Mouse (Mus musculus): ENCODE measurements around the gene Jak1. TPM values are rescaled to one million over a fixed set of nuclear protein-coding genes. Genes with fewer than 3 reads are reported as not detected.

Gene Jak1
- total RNA-seq, 1 experiment, result 22.5 TPM

DNA sequence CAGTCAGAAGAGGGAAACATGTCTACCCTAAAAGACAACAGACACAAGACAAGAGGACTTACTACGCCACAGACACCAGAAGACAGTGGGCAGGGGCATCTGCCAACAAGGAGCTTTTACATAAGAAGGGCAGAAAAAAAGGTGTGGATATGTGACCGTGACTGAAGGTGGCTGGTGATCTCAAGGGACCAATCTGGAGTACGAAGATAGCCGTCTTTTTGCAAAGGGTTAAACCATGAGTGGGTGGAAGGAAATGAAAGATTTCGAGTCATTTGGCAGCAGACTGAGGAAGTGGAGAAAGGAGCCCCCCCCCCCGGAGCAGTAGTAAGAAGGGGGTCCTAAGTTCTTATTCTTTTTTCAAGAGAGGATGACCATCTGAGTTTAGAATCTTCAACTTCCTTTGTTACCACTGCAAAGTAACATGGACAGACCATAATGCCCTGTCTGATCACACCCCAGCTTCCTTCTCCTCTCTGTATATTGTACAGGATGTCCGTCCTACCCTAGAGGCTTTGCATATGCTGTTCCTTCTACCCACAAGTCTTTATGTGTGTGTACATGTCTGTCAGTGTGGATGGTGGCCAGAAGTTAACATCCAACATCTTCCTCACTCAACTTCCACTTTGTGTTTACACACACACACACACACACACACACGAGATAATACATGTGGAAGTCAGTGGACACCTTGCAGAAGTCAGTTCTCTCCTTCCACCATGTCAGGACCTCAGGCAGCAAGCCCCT is 10.3 kb downstream of the Jak1 start:
- Histone ChIP-seq H3K4me3 (ENCODE audit: insufficient read depth in 1 of 2, low read depth in 1 of 2, low read length in 2 of 2, poor library complexity in 1 of 2, severe bottlenecking in 1 of 2) (no peak overlapping the region), H3K27ac (ENCODE audit: insufficient read depth, low read depth, low read length, poor library complexity, severe bottlenecking) (no peak overlapping the region), H3K36me3 (ENCODE audit: control insufficient read depth, insufficient read depth, low read length, poor library complexity, severe bottlenecking) (no peaks in the 10 kb centered on the region), H3K9ac (ENCODE audit: insufficient read depth, low read depth, low read length, poor library complexity, severe bottlenecking) (no peak overlapping the region), H3K4me1 (ENCODE audit: control insufficient read depth in 2 of 2, insufficient read depth in 2 of 2, low read length in 2 of 2, poor library complexity in 1 of 2) (0 out of 4 replicates have a peak, but pooled peaks cover 1 to 3% of the 10 kb centered on the region in 2 experiments), H3K9me3 (ENCODE audit: control insufficient read depth, insufficient read depth, low read depth, low read length) (no peaks in the 10 kb centered on the region)
- DNase-seq (ENCODE audit: low read depth, low spot score), result no peak
- in situ Hi-C loops (cut with MboI; ENCODE audit: low sequenced_read_pairs in 2 of 2, unreplicated experiment in 2 of 2), result no loop called here
- TF ChIP-seq ZNF384 (IDR thresholded peaks at IDR 0.05; ENCODE audit: low read depth, low read length) (no peak), MAFK (IDR thresholded peaks at IDR 0.05; ENCODE audit: insufficient read depth, low read depth, low read length) (no peak), ZC3H11A (IDR thresholded peaks at IDR 0.05; ENCODE audit: borderline replicate concordance, low read depth, low read length) (no peak), HCFC1 (IDR thresholded peaks at IDR 0.05; ENCODE audit: borderline replicate concordance, insufficient read depth, low read length) (no peak), CHD2 (IDR thresholded peaks at IDR 0.05; ENCODE audit: low read depth, low read length) (no peak)

DNA sequence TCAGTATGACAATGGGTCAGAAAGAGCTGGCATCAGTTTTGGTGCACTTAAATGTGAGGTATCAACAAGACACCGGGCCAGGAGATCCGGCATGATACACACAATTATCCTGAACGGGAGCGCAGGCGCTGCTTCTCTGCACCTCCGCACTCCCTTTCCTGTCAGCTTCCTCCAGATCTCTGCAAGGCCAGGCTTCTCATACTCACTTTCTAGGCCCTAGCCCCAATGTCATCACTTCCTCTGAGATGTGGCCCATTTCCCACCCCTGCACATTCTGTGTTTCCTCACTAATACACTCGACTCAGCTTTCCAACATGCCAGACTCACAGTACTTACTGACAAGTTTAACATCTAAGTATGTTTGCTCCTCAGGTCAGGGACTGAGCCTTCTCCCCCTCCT is 11.1 kb downstream of the Jak1 start:
- in situ Hi-C loops (cut with MboI; ENCODE audit: low sequenced_read_pairs in 2 of 2, unreplicated experiment in 2 of 2), result no loop called here
- no peak for DNase-seq (ENCODE audit: low read depth, low spot score)

DNA sequence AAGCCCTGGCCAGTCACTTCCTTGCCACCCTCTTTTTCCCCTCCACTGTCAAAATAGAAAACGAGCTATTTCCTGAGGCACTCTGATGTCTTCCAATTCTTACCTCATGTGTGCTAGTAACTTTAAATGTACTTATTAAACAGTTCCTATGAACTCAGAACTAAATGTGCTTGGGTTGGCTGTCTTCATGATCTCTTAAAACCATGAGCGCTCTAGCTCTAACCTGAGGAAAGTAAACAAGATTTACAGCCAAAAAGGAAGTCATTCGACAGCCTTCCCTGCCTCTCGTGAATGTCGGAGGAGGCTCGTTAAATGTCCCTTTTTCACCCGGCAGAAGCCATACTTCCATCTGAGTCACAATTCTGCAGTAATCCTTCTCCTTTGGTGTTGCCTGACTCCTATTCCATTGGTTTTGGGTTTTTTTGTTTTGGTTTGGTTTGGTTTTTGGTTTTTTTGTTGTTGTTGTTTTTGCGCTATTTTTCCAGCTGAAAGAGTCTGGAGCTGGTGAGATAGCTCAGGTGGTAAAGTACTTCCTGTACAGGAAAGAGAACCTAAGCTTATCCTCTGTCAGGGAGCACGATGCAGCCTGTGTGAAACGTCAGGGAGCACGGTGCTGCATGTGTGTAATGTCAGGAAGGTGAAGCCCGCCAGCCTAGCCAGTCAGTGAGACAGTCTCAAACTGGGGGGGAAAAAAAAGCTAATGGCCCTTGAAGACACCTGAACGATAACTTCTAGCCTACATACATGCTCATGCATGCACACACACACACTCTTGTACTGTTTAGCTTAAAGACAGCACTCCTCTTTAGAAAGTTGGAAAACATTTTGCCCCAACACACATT is 12.1 kb downstream of the Jak1 start:
- no peak for TF ChIP-seq MAFK (IDR thresholded peaks at IDR 0.05; ENCODE audit: insufficient read depth, low read depth, low read length)
- no peak for TF ChIP-seq HCFC1 (IDR thresholded peaks at IDR 0.05; ENCODE audit: borderline replicate concordance, insufficient read depth, low read length)
- in situ Hi-C loops (cut with MboI; ENCODE audit: low sequenced_read_pairs in 2 of 2, unreplicated experiment in 2 of 2), result no loop called here

More for the DNA sequence above, 11.1 kb downstream of the Jak1 start:
- no peaks in the 10 kb centered on the region for H3K9me3 ChIP-seq (ENCODE audit: control insufficient read depth, insufficient read depth, low read depth, low read length)
- no peak overlapping the region for H3K4me3 ChIP-seq (ENCODE audit: insufficient read depth in 1 of 2, low read depth in 1 of 2, low read length in 2 of 2, poor library complexity in 1 of 2, severe bottlenecking in 1 of 2)
- TF ChIP-seq MAFK (IDR thresholded peaks at IDR 0.05; ENCODE audit: insufficient read depth, low read depth, low read length) (no peak), ZNF384 (IDR thresholded peaks at IDR 0.05; ENCODE audit: low read depth, low read length) (no peak), HCFC1 (IDR thresholded peaks at IDR 0.05; ENCODE audit: borderline replicate concordance, insufficient read depth, low read length) (no peak), ZC3H11A (IDR thresholded peaks at IDR 0.05; ENCODE audit: borderline replicate concordance, low read depth, low read length) (no peak), CHD2 (IDR thresholded peaks at IDR 0.05; ENCODE audit: low read depth, low read length) (no peak)
- H3K4me1 ChIP-seq (ENCODE audit: control insufficient read depth in 2 of 2, insufficient read depth in 2 of 2, low read length in 2 of 2, poor library complexity in 1 of 2), result 0 out of 4 replicates have a peak, but pooled peaks cover 1 to 3% of the 10 kb centered on the region in 2 experiments
- no peak overlapping the region for H3K9ac ChIP-seq (ENCODE audit: insufficient read depth, low read depth, low read length, poor library complexity, severe bottlenecking)
- no peaks in the 10 kb centered on the region for H3K36me3 ChIP-seq (ENCODE audit: control insufficient read depth, insufficient read depth, low read length, poor library complexity, severe bottlenecking)
- H3K27ac ChIP-seq (ENCODE audit: insufficient read depth, low read depth, low read length, poor library complexity, severe bottlenecking), result no peak overlapping the region

DNA sequence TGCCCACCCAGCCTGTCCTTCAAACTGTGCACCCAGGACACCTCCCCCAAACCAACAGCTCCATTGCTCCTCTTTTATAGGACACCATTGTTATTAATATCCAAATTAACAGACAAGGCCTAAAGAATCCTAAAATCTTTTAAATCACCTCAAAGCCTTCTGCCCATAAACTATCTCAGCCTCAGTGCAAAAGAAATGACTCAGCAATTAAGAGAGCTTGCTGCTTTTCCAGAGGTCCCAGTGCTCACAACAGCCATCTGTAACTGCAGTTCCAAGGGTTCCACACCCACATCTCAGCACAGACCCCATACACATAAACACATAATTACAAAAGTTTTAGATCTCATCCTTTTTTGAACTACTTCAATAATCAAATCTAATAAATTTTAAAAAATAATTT is 13.1 kb downstream of the Jak1 start:
- H3K36me3 ChIP-seq (ENCODE audit: control insufficient read depth, insufficient read depth, low read length, poor library complexity, severe bottlenecking), result no peaks in the 10 kb centered on the region
- TF ChIP-seq MAFK (IDR thresholded peaks at IDR 0.05; ENCODE audit: insufficient read depth, low read depth, low read length) (peak; percentile 80), ZC3H11A (IDR thresholded peaks at IDR 0.05; ENCODE audit: borderline replicate concordance, low read depth, low read length) (no peak)
- no peak for DNase-seq (ENCODE audit: low read depth, low spot score)
- 0 out of 4 replicates have a peak, but pooled peaks cover 1 to 3% of the 10 kb centered on the region in 2 experiments for H3K4me1 ChIP-seq (ENCODE audit: control insufficient read depth in 2 of 2, insufficient read depth in 2 of 2, low read length in 2 of 2, poor library complexity in 1 of 2)
- H3K9ac ChIP-seq (ENCODE audit: insufficient read depth, low read depth, low read length, poor library complexity, severe bottlenecking), result no peak overlapping the region
- no peak overlapping the region for H3K27ac ChIP-seq (ENCODE audit: insufficient read depth, low read depth, low read length, poor library complexity, severe bottlenecking)
- in situ Hi-C loops (cut with MboI; ENCODE audit: low sequenced_read_pairs in 2 of 2, unreplicated experiment in 2 of 2), result no loop called here
- H3K4me3 ChIP-seq (ENCODE audit: insufficient read depth in 1 of 2, low read depth in 1 of 2, low read length in 2 of 2, poor library complexity in 1 of 2, severe bottlenecking in 1 of 2), result no peak overlapping the region
- H3K9me3 ChIP-seq (ENCODE audit: control insufficient read depth, insufficient read depth, low read depth, low read length), result no peaks in the 10 kb centered on the region

More for the DNA sequence above, 12.1 kb downstream of the Jak1 start:
- H3K4me3 ChIP-seq (ENCODE audit: insufficient read depth in 1 of 2, low read depth in 1 of 2, low read length in 2 of 2, poor library complexity in 1 of 2, severe bottlenecking in 1 of 2), result no peak overlapping the region
- no peak overlapping the region for H3K27ac ChIP-seq (ENCODE audit: insufficient read depth, low read depth, low read length, poor library complexity, severe bottlenecking)
- H3K4me1 ChIP-seq (ENCODE audit: control insufficient read depth in 2 of 2, insufficient read depth in 2 of 2, low read length in 2 of 2, poor library complexity in 1 of 2), result 0 out of 4 replicates have a peak, but pooled peaks cover 1 to 3% of the 10 kb centered on the region in 2 experiments
- no peak overlapping the region for H3K9ac ChIP-seq (ENCODE audit: insufficient read depth, low read depth, low read length, poor library complexity, severe bottlenecking)
- no peaks in the 10 kb centered on the region for H3K9me3 ChIP-seq (ENCODE audit: control insufficient read depth, insufficient read depth, low read depth, low read length)
- DNase-seq (ENCODE audit: low read depth, low spot score), result no peak
- no peaks in the 10 kb centered on the region for H3K36me3 ChIP-seq (ENCODE audit: control insufficient read depth, insufficient read depth, low read length, poor library complexity, severe bottlenecking)
